Mouse (Mus musculus) left cerebral cortex, adult 11 months (tissue): ENCODE results near the gene Trappc13.
A peak's percentile ranks its signal among the peaks of the same experiment; 100 is the strongest.

ENCODE experiments used
- DNase-seq: peaks from one replicate; pipeline ENCODE4 v3.0.0; 2022; ENCODE audit warnings: low spot score

The Trappc13 gene

DNA sequence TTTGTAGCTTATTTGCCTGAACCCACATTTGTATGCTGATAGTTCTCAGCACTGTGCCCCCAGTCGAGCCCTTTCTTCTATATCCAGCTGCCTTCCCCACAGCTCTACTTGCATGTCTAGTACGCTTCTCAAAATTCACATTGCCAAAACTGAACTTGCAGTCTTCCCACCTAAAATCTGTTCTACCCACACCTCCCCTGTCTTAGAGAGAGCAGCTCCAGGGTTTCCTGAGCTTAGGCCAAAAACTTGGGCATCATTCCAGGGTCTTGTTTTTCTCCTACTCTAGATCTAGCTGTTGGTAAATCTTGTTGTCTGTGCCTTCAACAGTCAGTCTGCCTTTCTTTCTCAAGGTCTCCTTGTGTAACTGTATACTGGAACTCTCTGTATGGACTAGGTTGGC, 63.4 kb downstream of the Trappc13 start:
- DNase-seq, result peak; percentile 53

DNA sequence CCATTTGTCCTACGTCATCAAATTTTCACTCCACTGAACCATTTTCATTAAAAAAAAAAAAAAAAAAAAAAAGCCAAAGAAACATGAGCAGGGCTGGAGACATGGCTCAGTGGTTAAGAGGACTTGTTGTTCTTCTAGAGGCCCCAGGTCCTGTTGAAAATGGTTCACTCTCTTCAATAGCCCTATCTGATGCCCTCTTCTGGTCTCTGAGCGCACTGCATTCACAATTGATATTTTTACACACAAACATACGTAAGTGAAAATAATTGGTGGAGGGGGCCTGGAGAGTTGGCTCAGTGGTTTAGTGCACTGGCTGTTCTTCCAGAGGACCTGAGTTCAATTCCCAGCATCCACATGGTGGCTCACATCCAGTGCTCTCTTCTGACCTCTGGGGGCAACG, 64.5 kb downstream of the Trappc13 start:
- DNase-seq, result no peak

- no peak for DNase-seq
Measured at GRCm38 (mm10) chr13:104112266-104112900, 65.9 kb downstream of the Trappc13 start.

- DNase-seq, result no peak
Measured at GRCm38 (mm10) chr13:104110526-104110925, 67.7 kb downstream of the Trappc13 start.

DNA sequence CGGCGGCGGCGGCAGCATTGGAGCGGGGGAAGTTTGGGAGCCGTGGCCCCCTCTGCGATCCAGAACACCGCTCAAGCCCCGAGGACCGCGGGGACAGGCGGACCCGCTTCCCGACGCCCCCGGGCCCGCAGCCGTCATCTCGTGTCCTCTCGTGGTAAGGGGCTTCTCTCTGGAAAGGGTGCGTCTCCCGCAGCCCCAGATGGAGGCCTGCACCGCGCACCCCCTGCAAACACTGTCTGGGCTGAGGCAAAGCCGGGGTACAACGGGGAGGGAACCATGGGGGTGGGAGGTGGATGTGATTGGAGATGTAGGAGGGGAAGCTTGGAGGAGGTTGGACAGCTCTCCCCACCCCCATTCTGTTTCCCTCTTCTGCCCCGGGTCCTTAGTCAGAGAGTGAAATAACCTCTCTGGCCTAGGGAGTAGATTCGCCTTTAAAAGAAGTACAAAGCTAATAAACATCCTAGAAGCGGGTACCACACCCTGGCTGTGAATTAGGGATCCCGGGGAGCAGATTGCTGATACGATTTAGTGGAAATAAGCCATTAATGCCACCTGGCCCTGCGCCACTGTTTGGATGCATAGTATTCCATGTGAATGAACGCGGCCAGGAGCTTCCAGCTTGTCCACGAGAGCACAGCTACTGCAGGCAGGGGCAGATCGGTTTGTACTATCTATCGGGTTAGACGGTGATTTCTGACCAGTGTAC, 68.3 kb downstream of the Trappc13 start:
- DNase-seq, result no peak

DNA sequence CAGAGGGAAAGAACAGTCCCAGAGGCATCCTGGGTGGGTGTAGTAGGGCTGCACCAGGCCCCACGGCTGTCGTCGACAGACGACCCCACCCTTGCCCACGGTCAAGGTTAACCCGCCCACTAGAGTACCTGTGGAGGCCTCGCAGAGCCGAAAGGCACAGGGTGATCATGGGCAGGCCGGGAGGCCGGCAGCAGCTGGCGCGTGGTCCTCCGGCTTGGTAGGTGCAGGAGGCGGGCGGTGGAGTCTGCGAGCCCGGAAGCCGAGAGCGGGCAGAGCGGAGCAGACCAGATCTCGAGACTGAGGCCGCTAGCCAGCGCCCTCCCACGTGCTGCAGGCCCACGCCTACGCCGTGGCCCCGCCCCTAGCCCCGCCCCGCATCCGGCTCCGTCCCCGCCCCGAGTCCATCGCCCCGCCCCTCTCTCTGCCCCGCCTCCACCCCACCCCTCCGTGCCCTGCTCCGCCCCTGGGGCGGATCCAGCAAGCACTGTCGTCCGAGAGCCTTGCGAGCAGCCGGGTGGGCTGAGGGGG, 68.9 kb downstream of the Trappc13 start, which contains the start of the genes Nln and Sgtb:
Nln (minus strand) TSS at position 327 of the 528 bp plus-strand sequence.
Sgtb (plus strand) TSS at position 454 of the 528 bp plus-strand sequence.
- peak; percentile 69 for DNase-seq

- no peak for DNase-seq
Measured at GRCm38 (mm10) chr13:104108651-104109287, 69.5 kb downstream of the Trappc13 start.

- no peak for DNase-seq
Measured at GRCm38 (mm10) chr13:104101606-104102235, 76.5 kb downstream of the Trappc13 start.

DNA sequence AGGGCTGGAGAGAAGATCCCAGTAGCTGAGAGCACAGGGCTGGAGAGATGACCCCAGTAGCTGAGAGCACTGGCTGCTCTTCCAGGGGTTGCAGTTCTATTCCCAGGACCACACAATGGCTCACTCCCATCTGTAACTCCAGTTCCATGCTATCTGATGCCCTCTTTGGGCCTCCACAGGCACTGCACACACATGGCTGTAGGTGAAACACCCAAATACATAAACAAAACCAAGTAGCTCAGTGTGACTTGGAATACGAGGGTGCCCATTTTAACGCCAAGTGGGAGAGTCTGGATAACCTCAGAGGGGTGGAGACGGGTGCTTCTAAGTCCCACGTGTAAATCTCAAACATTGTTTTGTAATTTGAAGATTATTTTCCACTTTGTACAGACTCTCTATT, 77.9 kb downstream of the Trappc13 start:
- DNase-seq, result no peak

DNA sequence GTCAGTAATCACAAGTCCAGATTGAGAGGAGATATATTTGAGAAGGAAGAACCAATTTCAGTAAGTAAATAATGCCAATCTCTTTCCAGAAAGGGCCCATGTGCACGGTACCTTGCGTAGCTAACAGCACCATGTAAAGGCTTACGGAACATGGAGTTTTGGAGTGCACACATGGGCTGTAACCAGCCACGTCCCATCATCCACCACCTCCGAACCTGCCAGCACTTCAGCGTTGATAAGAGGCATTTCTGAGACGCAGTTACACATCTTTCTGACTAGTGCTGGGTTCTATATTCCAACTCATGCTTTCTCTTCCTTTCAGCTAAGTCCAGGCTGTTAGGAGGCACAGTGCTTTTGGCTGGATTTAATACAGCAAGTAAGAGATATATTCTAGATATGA, 81.1 kb downstream of the Trappc13 start:
- DNase-seq, result no peak

DNA sequence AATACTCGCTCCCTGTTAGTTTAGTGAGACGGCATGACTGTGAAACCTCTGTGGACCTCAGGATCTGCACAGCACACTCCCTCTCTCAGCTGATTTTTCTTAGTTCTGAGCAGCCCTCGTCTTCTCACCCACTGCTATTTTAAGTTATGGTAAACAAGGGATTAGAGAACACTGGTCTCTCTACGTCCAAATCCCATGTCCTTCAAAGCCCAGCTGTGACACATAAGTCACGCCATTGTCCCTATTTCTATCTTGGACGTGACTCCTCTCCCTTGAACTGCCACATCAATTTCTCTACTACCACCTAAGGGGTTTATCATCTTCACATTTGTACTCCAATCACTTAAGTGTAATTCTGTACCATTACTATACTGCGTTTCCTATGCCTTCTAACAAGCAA, 82.3 kb downstream of the Trappc13 start:
- DNase-seq, result no peak

GRCm38 (mm10) chr13:104094531-104095385, 83.5 kb downstream of the Trappc13 start:
- DNase-seq, result no peak
